Mouse (Mus musculus): ENCODE results near the gene Krtdap. TPM values are rescaled to one million over a fixed set of nuclear protein-coding genes. Genes with fewer than 3 reads are reported as not detected.

Gene Krtdap
- total RNA-seq, 1 experiment, result 4.9 TPM

- H3K27ac ChIP-seq (ENCODE audit: insufficient read depth, low read depth, low read length, poor library complexity, severe bottlenecking), result no peak overlapping the region
- no peaks in the 10 kb centered on the region for H3K9me3 ChIP-seq (ENCODE audit: control insufficient read depth, insufficient read depth, low read depth, low read length)
- no peaks in the 10 kb centered on the region for H3K36me3 ChIP-seq (ENCODE audit: control insufficient read depth, insufficient read depth, low read length, poor library complexity, severe bottlenecking)
- H3K4me3 ChIP-seq (ENCODE audit: insufficient read depth in 1 of 2, low read depth in 1 of 2, low read length in 2 of 2, poor library complexity in 1 of 2, severe bottlenecking in 1 of 2), result no peak overlapping the region
- peaks cover 2 to 14% of the 10 kb centered on the region in 2 experiments; a peak in 2 of 4 replicates for H3K4me1 ChIP-seq (ENCODE audit: control insufficient read depth in 2 of 2, insufficient read depth in 2 of 2, low read length in 2 of 2, poor library complexity in 1 of 2)
- no peak for DNase-seq (ENCODE audit: low read depth, low spot score)
- H3K9ac ChIP-seq (ENCODE audit: insufficient read depth, low read depth, low read length, poor library complexity, severe bottlenecking), result no peak overlapping the region
- no peak for TF ChIP-seq ZNF384 (IDR thresholded peaks at IDR 0.05; ENCODE audit: low read depth, low read length)
- TF ChIP-seq HCFC1 (IDR thresholded peaks at IDR 0.05; ENCODE audit: borderline replicate concordance, insufficient read depth, low read length), result no peak
- in situ Hi-C loops (cut with MboI; ENCODE audit: low sequenced_read_pairs in 2 of 2, unreplicated experiment in 2 of 2), result no loop called here
Observed at GRCm38 (mm10) chr7:30747525-30748204, 40.0 kb upstream of the Krtdap start.

GRCm38 (mm10) chr7:30749824-30750606 lies 37.7 kb upstream of the Krtdap start:
- no peak overlapping the region for H3K27ac ChIP-seq (ENCODE audit: insufficient read depth, low read depth, low read length, poor library complexity, severe bottlenecking)
- H3K9me3 ChIP-seq (ENCODE audit: control insufficient read depth, insufficient read depth, low read depth, low read length), result no peaks in the 10 kb centered on the region
- in situ Hi-C loops (cut with MboI; ENCODE audit: low sequenced_read_pairs in 2 of 2, unreplicated experiment in 2 of 2), result no loop called here
- DNase-seq (ENCODE audit: low read depth, low spot score), result no peak
- H3K9ac ChIP-seq (ENCODE audit: insufficient read depth, low read depth, low read length, poor library complexity, severe bottlenecking), result no peak overlapping the region
- H3K36me3 ChIP-seq (ENCODE audit: control insufficient read depth, insufficient read depth, low read length, poor library complexity, severe bottlenecking), result no peaks in the 10 kb centered on the region
- H3K4me1 ChIP-seq (ENCODE audit: control insufficient read depth in 2 of 2, insufficient read depth in 2 of 2, low read length in 2 of 2, poor library complexity in 1 of 2), result peaks cover 2 to 12% of the 10 kb centered on the region in 2 experiments; a peak in 2 of 4 replicates
- H3K4me3 ChIP-seq (ENCODE audit: insufficient read depth in 1 of 2, low read depth in 1 of 2, low read length in 2 of 2, poor library complexity in 1 of 2, severe bottlenecking in 1 of 2), result no peak overlapping the region
- TF ChIP-seq ZNF384 (IDR thresholded peaks at IDR 0.05; ENCODE audit: low read depth, low read length) (no peak), MAFK (IDR thresholded peaks at IDR 0.05; ENCODE audit: insufficient read depth, low read depth, low read length) (no peak), CHD2 (IDR thresholded peaks at IDR 0.05; ENCODE audit: low read depth, low read length) (no peak), ZC3H11A (IDR thresholded peaks at IDR 0.05; ENCODE audit: borderline replicate concordance, low read depth, low read length) (no peak), HCFC1 (IDR thresholded peaks at IDR 0.05; ENCODE audit: borderline replicate concordance, insufficient read depth, low read length) (no peak)

GRCm38 (mm10) chr7:30751086-30751669 lies 36.5 kb upstream of the Krtdap start, which contains the start of gene Sbsn:
TSS of gene Sbsn (plus strand) at chr7:30751471.
- H3K27ac ChIP-seq (ENCODE audit: insufficient read depth, low read depth, low read length, poor library complexity, severe bottlenecking), result no peak within 1 kb of the TSS
- H3K36me3 ChIP-seq (ENCODE audit: control insufficient read depth, insufficient read depth, low read length, poor library complexity, severe bottlenecking), result no peaks in the 10 kb centered on the region
- TF ChIP-seq HCFC1 (IDR thresholded peaks at IDR 0.05; ENCODE audit: borderline replicate concordance, insufficient read depth, low read length) (no peak), MAFK (IDR thresholded peaks at IDR 0.05; ENCODE audit: insufficient read depth, low read depth, low read length) (no peak), ZC3H11A (IDR thresholded peaks at IDR 0.05; ENCODE audit: borderline replicate concordance, low read depth, low read length) (no peak), ZNF384 (IDR thresholded peaks at IDR 0.05; ENCODE audit: low read depth, low read length) (no peak), CHD2 (IDR thresholded peaks at IDR 0.05; ENCODE audit: low read depth, low read length) (no peak)
- no peak within 1 kb of the TSS for H3K9ac ChIP-seq (ENCODE audit: insufficient read depth, low read depth, low read length, poor library complexity, severe bottlenecking)
- no peaks in the 10 kb centered on the region for H3K9me3 ChIP-seq (ENCODE audit: control insufficient read depth, insufficient read depth, low read depth, low read length)
- in situ Hi-C loops (cut with MboI; ENCODE audit: low sequenced_read_pairs in 2 of 2, unreplicated experiment in 2 of 2), result no loop called here
- no peak within 1 kb of the TSS for H3K4me3 ChIP-seq (ENCODE audit: insufficient read depth in 1 of 2, low read depth in 1 of 2, low read length in 2 of 2, poor library complexity in 1 of 2, severe bottlenecking in 1 of 2)
- H3K4me1 ChIP-seq (ENCODE audit: control insufficient read depth in 2 of 2, insufficient read depth in 2 of 2, low read length in 2 of 2, poor library complexity in 1 of 2), result peaks cover 2 to 12% of the 10 kb centered on the region in 2 experiments; a peak in 2 of 4 replicates
- DNase-seq (ENCODE audit: low read depth, low spot score), result no peak

- in situ Hi-C loops (cut with MboI; ENCODE audit: low sequenced_read_pairs in 2 of 2, unreplicated experiment in 2 of 2), result no loop called here
Observed at GRCm38 (mm10) chr7:30757001-30757400, 30.7 kb upstream of the Krtdap start.

More at GRCm38 (mm10) chr7:30757001-30757400, 30.7 kb upstream of the Krtdap start:
- Histone ChIP-seq H3K4me3 (ENCODE audit: insufficient read depth in 1 of 2, low read depth in 1 of 2, low read length in 2 of 2, poor library complexity in 1 of 2, severe bottlenecking in 1 of 2) (no peak overlapping the region), H3K4me1 (ENCODE audit: control insufficient read depth in 2 of 2, insufficient read depth in 2 of 2, low read length in 2 of 2, poor library complexity in 1 of 2) (peaks cover 0 to 6% of the 10 kb centered on the region in 2 experiments; a peak in 1 of 4 replicates), H3K27ac (ENCODE audit: insufficient read depth, low read depth, low read length, poor library complexity, severe bottlenecking) (no peak overlapping the region), H3K9ac (ENCODE audit: insufficient read depth, low read depth, low read length, poor library complexity, severe bottlenecking) (no peak overlapping the region), H3K9me3 (ENCODE audit: control insufficient read depth, insufficient read depth, low read depth, low read length) (no peaks in the 10 kb centered on the region), H3K36me3 (ENCODE audit: control insufficient read depth, insufficient read depth, low read length, poor library complexity, severe bottlenecking) (no peaks in the 10 kb centered on the region)
- no peak for DNase-seq (ENCODE audit: low read depth, low spot score)
- no peak for TF ChIP-seq ZNF384 (IDR thresholded peaks at IDR 0.05; ENCODE audit: low read depth, low read length)
- TF ChIP-seq HCFC1 (IDR thresholded peaks at IDR 0.05; ENCODE audit: borderline replicate concordance, insufficient read depth, low read length), result no peak
- TF ChIP-seq CHD2 (IDR thresholded peaks at IDR 0.05; ENCODE audit: low read depth, low read length), result no peak
- no peak for TF ChIP-seq MAFK (IDR thresholded peaks at IDR 0.05; ENCODE audit: insufficient read depth, low read depth, low read length)
